Mouse (Mus musculus) small intestine, adult 2 months (tissue): Measurements from ENCODE around the gene C87436. TPM values are rescaled to one million over a fixed set of nuclear protein-coding genes. Genes with fewer than 3 reads are reported as not detected.

Experiments
- H3K27ac ChIP-seq: fragments of 200-500 bp; 2 replicates; pipeline ENCODE4 v1.5.1; 2012; ENCODE audit warnings: low read depth, low read length, control low read depth, inconsistent platforms; ENCODE audit not compliant: insufficient read depth
- H3K27me3 ChIP-seq: fragments of 200-500 bp; 2 replicates; pipeline ENCODE4 v1.6.1; 2012; ENCODE audit warnings: mild to moderate bottlenecking, moderate library complexity, low read length, inconsistent platforms; ENCODE audit not compliant: control insufficient read depth, insufficient read depth
- H3K36me3 ChIP-seq: fragments of 200-500 bp; 2 replicates; pipeline ENCODE4 v1.6.1; 2012; ENCODE audit warnings: mild to moderate bottlenecking, low read length, control low read depth, inconsistent platforms; ENCODE audit not compliant: control insufficient read depth, insufficient read depth
- H3K4me1 ChIP-seq: fragments of 200-500 bp; 2 replicates; pipeline ENCODE4 v1.6.1; 2012; ENCODE audit warnings: low read length, inconsistent platforms, mixed read lengths; ENCODE audit not compliant: control insufficient read depth, insufficient read depth, insufficient read length
- H3K4me3 ChIP-seq: fragments of 200-500 bp; 2 replicates; pipeline ENCODE4 v1.5.1; 2012; ENCODE audit warnings: low read depth, mild to moderate bottlenecking, control low read depth, inconsistent platforms, low read length, moderate library complexity
- CTCF ChIP-seq: fragments of 200-500 bp; IDR thresholded peaks from 2 replicates; pipeline ENCODE4 v1.5.1; 2012; ENCODE audit warnings: low read depth, mild to moderate bottlenecking, control low read depth, inconsistent platforms, low read length, moderate library complexity, mixed read lengths; ENCODE audit not compliant: insufficient replicate concordance, insufficient read length; ENCODE audit errors: extremely low read depth
- POLR2A ChIP-seq: fragments of 200-500 bp; IDR thresholded peaks from 2 replicates; pipeline ENCODE4 v1.6.1; 2012; ENCODE audit warnings: low read depth, mild to moderate bottlenecking, control low read depth, inconsistent platforms, low read length, moderate library complexity
- WGBS: fragments of 180-500 bp; shearing (Covaris S2); methylation state at CpG from one replicate; pipeline ENCODE4 v1.1.7; 2018; 5-methylcytosine and 5-hydroxymethylcytosine counted together
- polyA plus RNA-seq: library from polyadenylated mRNA; depleted of rRNA; stranded (reverse); fragments of >200 nt; gene quantifications from 2 replicates; pipeline ENCODE4 v1.2.3, GENCODE M21; 2012

Gene C87436
- polyA plus RNA-seq, 1 experiment = 4.1 TPM

GRCm38 (mm10) chr6:86426358-86426757 lies 11.8 kb upstream of the C87436 start, which contains the start of gene Gm44790:
Gm44790 (plus strand) TSS chr6:86426658.
- WGBS = 93% methylated on average over 1 of the region's 1 CpGs
- Histone ChIP-seq H3K36me3 (peaks cover 45% of the 10 kb centered on the region), H3K27me3 (no peaks in the 10 kb centered on the region), H3K4me1 (no peaks in the 10 kb centered on the region), H3K27ac (no peak within 1 kb of the TSS), H3K4me3 (no peak within 1 kb of the TSS)
- TF ChIP-seq POLR2A (no peak), CTCF (no peak)

- WGBS = 95% methylated on average over 3 of the region's 3 CpGs
- Histone ChIP-seq H3K27ac (no peak overlapping the region), H3K4me1 (peaks cover 3% of the 10 kb centered on the region; the same call in 1 of the 2 replicates), H3K4me3 (no peak overlapping the region), H3K27me3 (no peaks in the 10 kb centered on the region), H3K36me3 (peaks cover 25% of the 10 kb centered on the region)
- TF ChIP-seq CTCF (no peak), POLR2A (no peak)
Measured at GRCm38 (mm10) chr6:86431531-86431930, 6.6 kb upstream of the C87436 start.

- Histone ChIP-seq H3K4me3 (no peak overlapping the region), H3K36me3 (peaks cover 10% of the 10 kb centered on the region; the same call in 1 of the 2 replicates), H3K27ac (peak overlapping the region; percentile 66), H3K4me1 (peaks cover 3% of the 10 kb centered on the region; the same call in 1 of the 2 replicates), H3K27me3 (no peaks in the 10 kb centered on the region)
- 32% methylated on average over 1 of the region's 1 CpGs for WGBS
- TF ChIP-seq CTCF (no peak), POLR2A (no peak)
Measured at GRCm38 (mm10) chr6:86433696-86434095, 4.5 kb upstream of the C87436 start.

- TF ChIP-seq CTCF = peak; percentile 48; the same call in 1 of the 2 replicates
- no peak for TF ChIP-seq POLR2A
- H3K4me1 ChIP-seq = peaks cover 3% of the 10 kb centered on the region; the same call in 1 of the 2 replicates
- H3K27me3 ChIP-seq = no peaks in the 10 kb centered on the region
- peak overlapping the region; percentile 72 for H3K27ac ChIP-seq
- peaks cover 1% of the 10 kb centered on the region; the same call in 1 of the 2 replicates for H3K36me3 ChIP-seq
- under 1% methylated on average over 14 of the region's 14 CpGs for WGBS
- peak overlapping the region; percentile 79 for H3K4me3 ChIP-seq
Measured at GRCm38 (mm10) chr6:86437711-86438110, 463 bp upstream of the C87436 start.

- H3K4me1 ChIP-seq = no peaks in the 10 kb centered on the region
- peaks cover 7% of the 10 kb centered on the region for H3K36me3 ChIP-seq
- peak overlapping the region; percentile 79 for H3K4me3 ChIP-seq
- peak overlapping the region; percentile 98 for H3K27ac ChIP-seq
- no peak for TF ChIP-seq CTCF
- TF ChIP-seq POLR2A = no peak
- H3K27me3 ChIP-seq = no peaks in the 10 kb centered on the region
- WGBS = 2% methylated on average over 13 of the region's 13 CpGs
Measured at GRCm38 (mm10) chr6:86439119-86439496, 934 bp downstream of the C87436 start.

GRCm38 (mm10) chr6:86439531-86439930 lies 1.4 kb downstream of the C87436 start:
- Histone ChIP-seq H3K27me3 (no peaks in the 10 kb centered on the region), H3K4me3 (no peak overlapping the region), H3K36me3 (peaks cover 6% of the 10 kb centered on the region), H3K4me1 (no peaks in the 10 kb centered on the region), H3K27ac (no peak overlapping the region)
- WGBS = 62% methylated on average over 1 of the region's 1 CpGs
- TF ChIP-seq CTCF = no peak
- TF ChIP-seq POLR2A = no peak

GRCm38 (mm10) chr6:86441571-86441970 lies 3.4 kb downstream of the C87436 start:
- WGBS = 94% methylated on average over 10 of the region's 10 CpGs
- no peak overlapping the region for H3K4me3 ChIP-seq
- TF ChIP-seq CTCF (no peak), POLR2A (no peak)
- peaks cover 18% of the 10 kb centered on the region for H3K36me3 ChIP-seq
- no peaks in the 10 kb centered on the region for H3K27me3 ChIP-seq
- H3K4me1 ChIP-seq = no peaks in the 10 kb centered on the region
- H3K27ac ChIP-seq = no peak overlapping the region

GRCm38 (mm10) chr6:86445551-86445950 lies 7.4 kb downstream of the C87436 start:
- no peaks in the 10 kb centered on the region for H3K4me1 ChIP-seq
- 90% methylated on average over 18 of the region's 18 CpGs for WGBS

More at GRCm38 (mm10) chr6:86445551-86445950, 7.4 kb downstream of the C87436 start:
- Histone ChIP-seq H3K27ac (no peak overlapping the region), H3K4me3 (no peak overlapping the region), H3K36me3 (peaks cover 35% of the 10 kb centered on the region), H3K27me3 (no peaks in the 10 kb centered on the region)
- TF ChIP-seq POLR2A (no peak), CTCF (no peak)
